Mouse (Mus musculus): ENCODE measurements around the gene Cd300a. TPM values are rescaled to one million over a fixed set of nuclear protein-coding genes. Genes with fewer than 3 reads are reported as not detected.

Cd300a gene
- total and polyA plus RNA-seq, 2 experiments from 2014 or later: 1.1 to 1.4 TPM

- WGBS: 19% methylated on average over 6 of the region's 6 CpGs
- H3K36me3 ChIP-seq (ENCODE audit: insufficient read depth, low read length): no peaks in the 10 kb centered on the region
- no peak overlapping the region for H3K27ac ChIP-seq
- no peaks in the 10 kb centered on the region for H3K27me3 ChIP-seq (ENCODE audit: insufficient read depth, low read length)
- no peak for TF ChIP-seq CTCF (IDR thresholded peaks at IDR 0.05; ENCODE audit: low read depth)
- H3K9ac ChIP-seq (replicated peaks; ENCODE audit: low read length): no peak overlapping the region
- no peaks in the 10 kb centered on the region for H3K9me3 ChIP-seq (ENCODE audit: low read length)
- no peak for DNase-seq (ENCODE audit: low spot score)
- no peak overlapping the region for H3K4me3 ChIP-seq (ENCODE audit: low read length)
- no peak for ATAC-seq
- H3K4me2 ChIP-seq (ENCODE audit: low read depth, low read length): no peak overlapping the region
- H3K4me1 ChIP-seq (ENCODE audit: insufficient read depth, low read length): no peaks in the 10 kb centered on the region
These were observed 16.6 kb upstream of the Cd300a start for GRCm38 (mm10) chr11:114873022-114873817.

DNA sequence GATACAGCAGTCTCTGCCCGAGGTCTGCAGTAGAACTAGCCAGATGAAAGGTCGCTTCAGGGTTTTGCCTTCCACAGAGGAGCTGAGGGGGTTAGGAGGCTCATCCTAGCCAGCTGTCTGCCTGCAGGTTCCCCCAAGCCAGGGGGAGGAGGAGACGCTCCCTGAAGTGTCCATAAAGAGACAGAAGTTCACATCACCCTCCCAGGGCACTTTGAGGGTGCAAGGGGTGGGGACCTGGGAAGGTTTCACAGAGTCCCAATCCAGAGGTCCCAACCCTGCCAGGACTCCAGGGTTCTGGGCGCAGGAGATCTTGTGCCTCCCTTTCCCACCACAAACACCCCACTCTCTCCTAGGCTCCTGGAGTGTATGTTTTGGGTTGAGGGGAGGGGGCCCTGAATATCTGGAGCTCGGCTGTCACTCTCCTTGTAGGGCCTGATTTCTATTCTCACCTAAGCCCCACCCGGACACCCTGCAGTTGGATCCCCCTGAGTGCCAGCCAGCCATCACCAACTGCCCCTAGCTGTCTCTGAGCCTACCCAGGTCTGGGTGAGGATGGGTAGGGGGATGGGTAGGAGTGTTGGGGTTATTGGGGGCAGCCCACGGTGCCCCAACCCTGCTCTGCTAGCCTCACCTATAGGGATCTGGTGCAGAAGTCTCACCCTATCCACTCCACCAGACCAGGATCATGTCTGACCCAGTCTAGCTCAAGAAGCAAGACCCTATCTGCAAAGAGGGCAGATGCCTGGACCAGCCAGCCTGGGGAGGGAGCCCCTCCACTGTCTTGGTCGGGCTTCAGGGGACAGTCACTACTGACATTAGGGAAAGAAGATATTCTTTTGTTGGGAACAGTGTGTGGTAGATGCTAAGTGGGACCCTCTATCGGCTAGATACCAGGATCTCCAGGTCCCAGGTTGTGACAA is 15.4 kb upstream of the Cd300a start:
- no peak overlapping the region for H3K27ac ChIP-seq

DNA sequence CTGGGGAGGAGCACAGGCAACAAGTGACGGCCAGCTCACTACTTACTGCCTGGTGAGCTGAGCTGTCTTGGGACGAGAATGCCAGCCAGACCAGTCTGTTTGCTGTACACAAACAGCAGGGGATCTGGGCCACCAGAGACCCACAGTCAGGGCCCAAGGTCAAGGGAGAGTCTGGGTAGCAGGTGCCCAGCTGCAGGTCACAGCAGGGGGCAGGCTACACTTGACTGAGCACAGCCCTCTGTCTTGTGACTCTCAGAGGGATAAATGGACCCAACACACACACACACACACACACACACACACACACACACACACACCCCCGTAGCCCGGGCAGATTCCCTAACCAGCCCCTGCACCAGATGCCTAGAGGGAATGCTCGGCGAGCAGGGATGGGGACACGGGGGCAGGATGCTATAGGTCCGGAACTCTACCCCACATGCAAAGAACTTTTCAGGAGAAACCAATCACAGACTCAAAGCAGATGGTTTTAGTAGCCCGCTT is 14.5 kb upstream of the Cd300a start:
- H3K4me2 ChIP-seq (ENCODE audit: low read depth, low read length): no peak overlapping the region
- H3K4me1 ChIP-seq (ENCODE audit: insufficient read depth, low read length): no peaks in the 10 kb centered on the region
- H3K27ac ChIP-seq: no peak overlapping the region
- WGBS: 16% methylated on average over 9 of the region's 9 CpGs
- H3K9me3 ChIP-seq (ENCODE audit: low read length): no peaks in the 10 kb centered on the region
- ATAC-seq: no peak
- DNase-seq (ENCODE audit: low spot score): no peak
- H3K36me3 ChIP-seq (ENCODE audit: insufficient read depth, low read length): no peaks in the 10 kb centered on the region
- H3K27me3 ChIP-seq (ENCODE audit: insufficient read depth, low read length): no peaks in the 10 kb centered on the region
- TF ChIP-seq CTCF (IDR thresholded peaks at IDR 0.05; ENCODE audit: low read depth): no peak
- H3K9ac ChIP-seq (replicated peaks; ENCODE audit: low read length): no peak overlapping the region
- no peak overlapping the region for H3K4me3 ChIP-seq (ENCODE audit: low read length)

More for the DNA sequence above, 15.4 kb upstream of the Cd300a start:
- H3K36me3 ChIP-seq (ENCODE audit: insufficient read depth, low read length): no peaks in the 10 kb centered on the region
- H3K4me2 ChIP-seq (ENCODE audit: low read depth, low read length): no peak overlapping the region
- H3K9ac ChIP-seq (replicated peaks; ENCODE audit: low read length): no peak overlapping the region
- 62% methylated on average over 9 of the region's 9 CpGs for WGBS
- DNase-seq (ENCODE audit: low spot score): no peak
- no peak overlapping the region for H3K4me3 ChIP-seq (ENCODE audit: low read length)
- TF ChIP-seq CTCF (IDR thresholded peaks at IDR 0.05; ENCODE audit: low read depth): no peak
- no peaks in the 10 kb centered on the region for H3K4me1 ChIP-seq (ENCODE audit: insufficient read depth, low read length)
- no peaks in the 10 kb centered on the region for H3K9me3 ChIP-seq (ENCODE audit: low read length)
- ATAC-seq: no peak
- H3K27me3 ChIP-seq (ENCODE audit: insufficient read depth, low read length): no peaks in the 10 kb centered on the region

GRCm38 (mm10) chr11:114876176-114876575 is 13.7 kb upstream of the Cd300a start:
- no peak for ATAC-seq
- H3K27ac ChIP-seq: no peak overlapping the region
- 61% methylated on average over 7 of the region's 7 CpGs for WGBS
- no peak overlapping the region for H3K4me2 ChIP-seq (ENCODE audit: low read depth, low read length)
- no peak overlapping the region for H3K4me3 ChIP-seq (ENCODE audit: low read length)
- no peak for TF ChIP-seq CTCF (IDR thresholded peaks at IDR 0.05; ENCODE audit: low read depth)
- no peaks in the 10 kb centered on the region for H3K27me3 ChIP-seq (ENCODE audit: insufficient read depth, low read length)
- no peak for DNase-seq (ENCODE audit: low spot score)
- no peaks in the 10 kb centered on the region for H3K36me3 ChIP-seq (ENCODE audit: insufficient read depth, low read length)
- H3K9me3 ChIP-seq (ENCODE audit: low read length): no peaks in the 10 kb centered on the region
- no peak overlapping the region for H3K9ac ChIP-seq (replicated peaks; ENCODE audit: low read length)
- no peaks in the 10 kb centered on the region for H3K4me1 ChIP-seq (ENCODE audit: insufficient read depth, low read length)

- TF ChIP-seq CTCF (IDR thresholded peaks at IDR 0.05; ENCODE audit: low read depth): no peak
- no peaks in the 10 kb centered on the region for H3K36me3 ChIP-seq (ENCODE audit: insufficient read depth, low read length)
- 46% methylated on average over 2 of the region's 2 CpGs for WGBS
- no peaks in the 10 kb centered on the region for H3K4me1 ChIP-seq (ENCODE audit: insufficient read depth, low read length)
- no peak overlapping the region for H3K4me2 ChIP-seq (ENCODE audit: low read depth, low read length)
- DNase-seq (ENCODE audit: low spot score) (no peak), ATAC-seq (no peak)
- H3K9me3 ChIP-seq (ENCODE audit: low read length): no peaks in the 10 kb centered on the region
- H3K9ac ChIP-seq (replicated peaks; ENCODE audit: low read length): no peak overlapping the region
- H3K4me3 ChIP-seq (ENCODE audit: low read length): no peak overlapping the region
- H3K27ac ChIP-seq: no peak overlapping the region
- H3K27me3 ChIP-seq (ENCODE audit: insufficient read depth, low read length): no peaks in the 10 kb centered on the region
These were observed 13.2 kb upstream of the Cd300a start for GRCm38 (mm10) chr11:114876621-114877020.

- Histone ChIP-seq H3K27me3 (ENCODE audit: insufficient read depth, low read length) (no peaks in the 10 kb centered on the region), H3K4me2 (ENCODE audit: low read depth, low read length) (no peak overlapping the region), H3K36me3 (ENCODE audit: insufficient read depth, low read length) (no peaks in the 10 kb centered on the region), H3K9ac (replicated peaks; ENCODE audit: low read length) (no peak overlapping the region), H3K4me1 (ENCODE audit: insufficient read depth, low read length) (no peaks in the 10 kb centered on the region), H3K4me3 (ENCODE audit: low read length) (no peak overlapping the region), H3K27ac (no peak overlapping the region), H3K9me3 (ENCODE audit: low read length) (no peaks in the 10 kb centered on the region)
- 52% methylated on average over 3 of the region's 3 CpGs for WGBS
- DNase-seq (ENCODE audit: low spot score): peak; percentile 80
- peak; percentile 51; the same call in 1 of the 2 replicates for ATAC-seq
- TF ChIP-seq CTCF (IDR thresholded peaks at IDR 0.05; ENCODE audit: low read depth): peak; percentile 87
These were observed 12.7 kb upstream of the Cd300a start for GRCm38 (mm10) chr11:114877145-114877544.

Measured in hindbrain, postnatal 0 days (tissue).